Mouse (Mus musculus): ENCODE measurements around the gene Abcg5. TPM values are rescaled to one million over a fixed set of nuclear protein-coding genes. Genes with fewer than 3 reads are reported as not detected.

Gene Abcg5
- polyA plus RNA-seq, 1 experiment from 2014 or later: 0.47 TPM

DNA sequence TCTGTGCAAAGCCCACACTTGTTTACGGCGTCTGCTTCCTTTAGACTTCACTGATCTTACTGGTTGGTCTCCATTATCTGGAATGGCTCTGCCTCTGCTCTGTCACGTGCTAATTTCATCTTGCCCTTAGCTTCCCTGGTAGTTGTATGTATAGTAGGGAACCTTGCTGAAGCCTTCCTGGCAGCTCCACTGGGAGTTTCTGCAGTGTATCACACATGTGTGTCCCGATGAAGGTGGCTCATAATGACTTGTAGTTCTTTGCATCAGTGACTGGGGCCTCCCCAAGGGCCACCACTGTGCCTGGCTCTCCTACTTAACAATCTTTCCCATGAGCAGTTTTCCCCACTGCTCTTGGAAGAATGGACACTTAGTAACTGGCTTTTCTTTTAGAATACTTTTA lies 74.2 kb downstream of the Abcg5 start:
- H3K27me3 ChIP-seq (replicated peaks): no peaks in the 10 kb centered on the region
- peaks cover under 1% of the 10 kb centered on the region for H3K4me1 ChIP-seq
- H3K4me3 ChIP-seq: no peak overlapping the region
- H3K9me3 ChIP-seq: 0 out of 2 replicates have a peak, but pooled peaks cover 3% of the 10 kb centered on the region
- WGBS: 60% methylated on average over 4 of the region's 4 CpGs
- peaks cover 12% of the 10 kb centered on the region for H3K36me3 ChIP-seq
- no peak for ATAC-seq (ENCODE audit: extremely low read depth, insufficient number of reproducible peaks, low FRiP score, low TSS enrichment)
- H3K4me2 ChIP-seq: no peak overlapping the region
- no peak overlapping the region for H3K27ac ChIP-seq (replicated peaks)
- no peak overlapping the region for H3K9ac ChIP-seq

Other genes starting within 250 kb of the Abcg5 start
- 4.6 and 5.6 TPM in 2 replicates for gene Thada, start 216.8 kb downstream of the Abcg5 start, polyA plus RNA-seq (2015; fragmentation: Nextera tagmentation; extraction: Ambion mirVana)
- 2.0 and 2.6 TPM in 2 replicates for gene Plekhh2, start 171.1 kb downstream of the Abcg5 start, polyA plus RNA-seq (2015; fragmentation: Nextera tagmentation; extraction: Ambion mirVana)
- gene Dync2li1, start 56.5 kb downstream of the Abcg5 start, polyA plus RNA-seq (2015; fragmentation: Nextera tagmentation; extraction: Ambion mirVana): 11.9 and 12.2 TPM in 2 replicates
- 0.10 TPM in 1 of 2 replicates, not detected in the other for gene Abcg8, start 6.7 kb downstream of the Abcg5 start, polyA plus RNA-seq (2015; fragmentation: Nextera tagmentation; extraction: Ambion mirVana)
- 53.3 and 54.8 TPM in 2 replicates for gene Lrpprc, start 107.8 kb upstream of the Abcg5 start, polyA plus RNA-seq (2015; fragmentation: Nextera tagmentation; extraction: Ambion mirVana)